Mouse (Mus musculus): ENCODE results near the gene Uqcr10. TPM values are rescaled to one million over a fixed set of nuclear protein-coding genes. Genes with fewer than 3 reads are reported as not detected.

Gene Uqcr10
- polyA plus RNA-seq, 1 experiment: 850 TPM

- DNase-seq: no peak
- Histone ChIP-seq H3K4me1 (replicated peaks; ENCODE audit: control insufficient read depth, insufficient read depth, low read length) (no peaks in the 10 kb centered on the region), H3K27me3 (ENCODE audit: control insufficient read depth, insufficient read depth, low read length) (no peaks in the 10 kb centered on the region), H3K27ac (ENCODE audit: control insufficient read depth, insufficient read depth, low read length) (no peak overlapping the region), H3K4me3 (ENCODE audit: control insufficient read depth, insufficient read depth, low read length) (no peak overlapping the region), H3K36me3 (ENCODE audit: control insufficient read depth, insufficient read depth, low read length) (no peaks in the 10 kb centered on the region)
- 92% methylated on average over 7 of the region's 7 CpGs for WGBS
- no peak for TF ChIP-seq POLR2A (IDR thresholded peaks at IDR 0.05; ENCODE audit: control insufficient read depth, extremely low read depth, insufficient read depth, low read length, poor library complexity)
- no peak for TF ChIP-seq CTCF (IDR thresholded peaks at IDR 0.05; ENCODE audit: borderline replicate concordance, control insufficient read depth, extremely low read depth, insufficient read depth, low read length, poor library complexity)
These were observed 13.8 kb downstream of the Uqcr10 start for GRCm38 (mm10) chr11:4690353-4690752.

GRCm38 (mm10) chr11:4688632-4689380 lies 15.3 kb downstream of the Uqcr10 start:
- no peak for DNase-seq
- Histone ChIP-seq H3K27me3 (ENCODE audit: control insufficient read depth, insufficient read depth, low read length) (no peaks in the 10 kb centered on the region), H3K4me1 (replicated peaks; ENCODE audit: control insufficient read depth, insufficient read depth, low read length) (no peaks in the 10 kb centered on the region), H3K4me3 (ENCODE audit: control insufficient read depth, insufficient read depth, low read length) (no peak overlapping the region), H3K36me3 (ENCODE audit: control insufficient read depth, insufficient read depth, low read length) (no peaks in the 10 kb centered on the region), H3K27ac (ENCODE audit: control insufficient read depth, insufficient read depth, low read length) (no peak overlapping the region)
- 82% methylated on average over 11 of the region's 11 CpGs for WGBS
- TF ChIP-seq CTCF (IDR thresholded peaks at IDR 0.05; ENCODE audit: borderline replicate concordance, control insufficient read depth, extremely low read depth, insufficient read depth, low read length, poor library complexity) (no peak), POLR2A (IDR thresholded peaks at IDR 0.05; ENCODE audit: control insufficient read depth, extremely low read depth, insufficient read depth, low read length, poor library complexity) (no peak)

GRCm38 (mm10) chr11:4687874-4688273 lies 16.3 kb downstream of the Uqcr10 start:
- no peak for DNase-seq
- Histone ChIP-seq H3K27me3 (ENCODE audit: control insufficient read depth, insufficient read depth, low read length) (no peaks in the 10 kb centered on the region), H3K4me3 (ENCODE audit: control insufficient read depth, insufficient read depth, low read length) (no peak overlapping the region), H3K4me1 (replicated peaks; ENCODE audit: control insufficient read depth, insufficient read depth, low read length) (no peaks in the 10 kb centered on the region), H3K27ac (ENCODE audit: control insufficient read depth, insufficient read depth, low read length) (no peak overlapping the region), H3K36me3 (ENCODE audit: control insufficient read depth, insufficient read depth, low read length) (peaks cover 4% of the 10 kb centered on the region; the same call in 1 of the 2 replicates)
- WGBS: 81% methylated on average over 3 of the region's 3 CpGs
- TF ChIP-seq CTCF (IDR thresholded peaks at IDR 0.05; ENCODE audit: borderline replicate concordance, control insufficient read depth, extremely low read depth, insufficient read depth, low read length, poor library complexity): no peak
- no peak for TF ChIP-seq POLR2A (IDR thresholded peaks at IDR 0.05; ENCODE audit: control insufficient read depth, extremely low read depth, insufficient read depth, low read length, poor library complexity)

GRCm38 (mm10) chr11:4687027-4687426 lies 17.1 kb downstream of the Uqcr10 start:
- Histone ChIP-seq H3K4me3 (ENCODE audit: control insufficient read depth, insufficient read depth, low read length) (no peak overlapping the region), H3K27me3 (ENCODE audit: control insufficient read depth, insufficient read depth, low read length) (no peaks in the 10 kb centered on the region), H3K27ac (ENCODE audit: control insufficient read depth, insufficient read depth, low read length) (no peak overlapping the region), H3K4me1 (replicated peaks; ENCODE audit: control insufficient read depth, insufficient read depth, low read length) (no peaks in the 10 kb centered on the region), H3K36me3 (ENCODE audit: control insufficient read depth, insufficient read depth, low read length) (peaks cover 8% of the 10 kb centered on the region; the same call in 1 of the 2 replicates)
- WGBS: 96% methylated on average over 3 of the region's 3 CpGs
- TF ChIP-seq POLR2A (IDR thresholded peaks at IDR 0.05; ENCODE audit: control insufficient read depth, extremely low read depth, insufficient read depth, low read length, poor library complexity) (no peak), CTCF (IDR thresholded peaks at IDR 0.05; ENCODE audit: borderline replicate concordance, control insufficient read depth, extremely low read depth, insufficient read depth, low read length, poor library complexity) (no peak)
- DNase-seq: no peak

- TF ChIP-seq CTCF (IDR thresholded peaks at IDR 0.05; ENCODE audit: borderline replicate concordance, control insufficient read depth, extremely low read depth, insufficient read depth, low read length, poor library complexity) (no peak), POLR2A (IDR thresholded peaks at IDR 0.05; ENCODE audit: control insufficient read depth, extremely low read depth, insufficient read depth, low read length, poor library complexity) (no peak)
These were observed 18.6 kb downstream of the Uqcr10 start for GRCm38 (mm10) chr11:4685510-4685909.

GRCm38 (mm10) chr11:4685071-4685470 lies 19.1 kb downstream of the Uqcr10 start:
- Histone ChIP-seq H3K27me3 (ENCODE audit: control insufficient read depth, insufficient read depth, low read length) (no peaks in the 10 kb centered on the region), H3K4me3 (ENCODE audit: control insufficient read depth, insufficient read depth, low read length) (no peak overlapping the region), H3K4me1 (replicated peaks; ENCODE audit: control insufficient read depth, insufficient read depth, low read length) (no peaks in the 10 kb centered on the region), H3K27ac (ENCODE audit: control insufficient read depth, insufficient read depth, low read length) (no peak overlapping the region), H3K36me3 (ENCODE audit: control insufficient read depth, insufficient read depth, low read length) (peaks cover 20% of the 10 kb centered on the region)
- no peak for TF ChIP-seq CTCF (IDR thresholded peaks at IDR 0.05; ENCODE audit: borderline replicate concordance, control insufficient read depth, extremely low read depth, insufficient read depth, low read length, poor library complexity)
- no peak for TF ChIP-seq POLR2A (IDR thresholded peaks at IDR 0.05; ENCODE audit: control insufficient read depth, extremely low read depth, insufficient read depth, low read length, poor library complexity)
- no peak for DNase-seq
- 84% methylated on average over 4 of the region's 4 CpGs for WGBS

More at GRCm38 (mm10) chr11:4685510-4685909, 18.6 kb downstream of the Uqcr10 start:
- 89% methylated on average over 5 of the region's 5 CpGs for WGBS
- Histone ChIP-seq H3K36me3 (ENCODE audit: control insufficient read depth, insufficient read depth, low read length) (peaks cover 20% of the 10 kb centered on the region), H3K4me3 (ENCODE audit: control insufficient read depth, insufficient read depth, low read length) (no peak overlapping the region), H3K27me3 (ENCODE audit: control insufficient read depth, insufficient read depth, low read length) (no peaks in the 10 kb centered on the region), H3K27ac (ENCODE audit: control insufficient read depth, insufficient read depth, low read length) (no peak overlapping the region), H3K4me1 (replicated peaks; ENCODE audit: control insufficient read depth, insufficient read depth, low read length) (no peaks in the 10 kb centered on the region)
- DNase-seq: no peak

All from thymus, adult 2 months (tissue).